Mouse (Mus musculus): Measurements from ENCODE around the gene Cnot6. TPM values are rescaled to one million over a fixed set of nuclear protein-coding genes. Genes with fewer than 3 reads are reported as not detected.

Gene Cnot6
- total and polyA plus RNA-seq, 3 experiments = 38.9 to 58.3 (median 49.3) TPM

- TF ChIP-seq ELF1 (IDR thresholded peaks at IDR 0.05; ENCODE audit: low read depth, low read length) = 0 out of 2 replicates have a peak, but pooled peaks have one; percentile 7
- TF ChIP-seq MAZ (IDR thresholded peaks at IDR 0.05; ENCODE audit: low read depth, low read length) = peak; percentile 89
- no peak for TF ChIP-seq RCOR1 (IDR thresholded peaks at IDR 0.05; ENCODE audit: low read depth, low read length)
- TF ChIP-seq E2F4 (IDR thresholded peaks at IDR 0.05; ENCODE audit: borderline replicate concordance, low read depth, low read length) = no peak
- no peak for TF ChIP-seq GABPA (IDR thresholded peaks at IDR 0.05; ENCODE audit: low read depth, low read length)
- no peak for TF ChIP-seq JUND (IDR thresholded peaks at IDR 0.05; ENCODE audit: low read depth, low read length)
- no peak for TF ChIP-seq POLR2AphosphoS2 (IDR thresholded peaks at IDR 0.05; ENCODE audit: low read length)
- TF ChIP-seq MAX (IDR thresholded peaks at IDR 0.05; ENCODE audit: low read length) = peak; percentile 17; the same call in 1 of the 2 replicates
- TF ChIP-seq TCF12 (IDR thresholded peaks at IDR 0.05; ENCODE audit: low read depth, low read length) = no peak
- 0 out of 2 replicates have a peak, but pooled peaks have one; percentile 10 for TF ChIP-seq CHD2 (IDR thresholded peaks at IDR 0.05; ENCODE audit: low read length)
- no peak for TF ChIP-seq ZNF384 (IDR thresholded peaks at IDR 0.05; ENCODE audit: low read depth, low read length)
- no peak for TF ChIP-seq POLR2A (IDR thresholded peaks at IDR 0.05; ENCODE audit: control insufficient read depth in 1 of 2, insufficient read depth in 1 of 2, low read depth in 1 of 2, low read length in 2 of 2, poor library complexity in 1 of 2)
- TF ChIP-seq RAD21 (IDR thresholded peaks at IDR 0.05; ENCODE audit: low read depth, low read length) = peak; percentile 70
- peak; percentile 68 for TF ChIP-seq MXI1 (IDR thresholded peaks at IDR 0.05; ENCODE audit: low read depth, low read length)
- no peak for TF ChIP-seq HCFC1 (IDR thresholded peaks at IDR 0.05; ENCODE audit: low read depth, low read length)
- no peak for TF ChIP-seq UBTF (IDR thresholded peaks at IDR 0.05; ENCODE audit: borderline replicate concordance, insufficient read depth, low read depth, low read length)
- no peak for TF ChIP-seq USF2 (IDR thresholded peaks at IDR 0.05; ENCODE audit: borderline replicate concordance in 1 of 2, insufficient read depth in 1 of 2, low read depth in 1 of 2, low read length in 2 of 2)
- no peak for TF ChIP-seq USF1 (IDR thresholded peaks at IDR 0.05; ENCODE audit: low read depth, low read length)
- TF ChIP-seq TBP (IDR thresholded peaks at IDR 0.05; ENCODE audit: low read depth, low read length) = no peak
- TF ChIP-seq CHD1 (IDR thresholded peaks at IDR 0.05; ENCODE audit: low read depth, low read length) = 0 out of 2 replicates have a peak, but pooled peaks have one; percentile 41
- TF ChIP-seq ETS1 (IDR thresholded peaks at IDR 0.05; ENCODE audit: low read depth, low read length) = peak; percentile 45; the same call in 1 of the 2 replicates
Measured at GRCm38 (mm10) chr11:49652401-49653078, 60.0 kb downstream of the Cnot6 start (continued).

GRCm38 (mm10) chr11:49651762-49652322 lies 60.7 kb downstream of the Cnot6 start:
- no peaks in the 10 kb centered on the region for H3K9me3 ChIP-seq (replicated peaks; ENCODE audit: insufficient read depth, low read length)
- H3K36me3 ChIP-seq (ENCODE audit: control insufficient read depth in 1 of 2, insufficient read depth in 2 of 2, low read length in 2 of 2) = peaks cover 0 to 10% of the 10 kb centered on the region in 2 experiments; a peak in 2 of 4 replicates
- no peaks in the 10 kb centered on the region for H3K27me3 ChIP-seq (ENCODE audit: control insufficient read depth in 1 of 2, insufficient read depth in 2 of 2, low read length in 2 of 2)
- peak overlapping the region; percentile 30 to 61 for H3K4me3 ChIP-seq (ENCODE audit: control insufficient read depth in 1 of 2, insufficient read depth in 1 of 2, low read depth in 2 of 2, low read length in 2 of 2)
- peaks cover 3% of the 10 kb centered on the region; the same call in 1 of the 2 replicates for H3K79me2 ChIP-seq (ENCODE audit: control insufficient read depth, insufficient read depth, low read length, poor library complexity)
- DNase-seq (ENCODE audit: low read depth, low spot score) = peak; percentile 92
- H3K4me1 ChIP-seq (ENCODE audit: control insufficient read depth in 1 of 2, insufficient read depth in 2 of 2, low read length in 2 of 2) = peaks cover 7 to 19% of the 10 kb centered on the region in 2 experiments; a peak in 3 of 4 replicates
- peak overlapping the region; percentile 98 for H3K27ac ChIP-seq (ENCODE audit: control insufficient read depth, low read depth, low read length)
- TF ChIP-seq RAD21 (IDR thresholded peaks at IDR 0.05; ENCODE audit: low read depth, low read length) (no peak), CHD1 (IDR thresholded peaks at IDR 0.05; ENCODE audit: low read depth, low read length) (no peak), POLR2A (IDR thresholded peaks at IDR 0.05; ENCODE audit: control insufficient read depth in 1 of 2, insufficient read depth in 1 of 2, low read depth in 1 of 2, low read length in 2 of 2, poor library complexity in 1 of 2) (peak; percentile 27 to 46; a peak in 2 of 4 replicates), MAZ (IDR thresholded peaks at IDR 0.05; ENCODE audit: low read depth, low read length) (peak; percentile 2; the same call in 1 of the 2 replicates)
- peak overlapping the region; percentile 81 for H3K9ac ChIP-seq (ENCODE audit: control insufficient read depth, low read depth, low read length, poor library complexity, severe bottlenecking)
